Mouse (Mus musculus) olfactory bulb, adult 2 months (tissue): ENCODE results near the gene Ifnk. TPM values are rescaled to one million over a fixed set of nuclear protein-coding genes. Genes with fewer than 3 reads are reported as not detected.

Experiments used
- H3K27ac ChIP-seq: fragments of 200-500 bp; 2 replicates; pipeline ENCODE4 v1.5.1; 2012; ENCODE audit warnings: low read depth, low read length; ENCODE audit not compliant: insufficient read depth
- H3K4me1 ChIP-seq: fragments of 200-500 bp; 2 replicates; pipeline ENCODE4 v1.6.1; 2012; ENCODE audit warnings: low read length; ENCODE audit not compliant: control insufficient read depth, insufficient read depth
- H3K4me3 ChIP-seq: fragments of 200-500 bp; 2 replicates; pipeline ENCODE4 v1.5.1; 2012; ENCODE audit warnings: mild to moderate bottlenecking, low read depth, low read length, moderate library complexity; ENCODE audit not compliant: insufficient read depth
- CTCF ChIP-seq: fragments of 200-500 bp; IDR thresholded peaks from 2 replicates; pipeline ENCODE4 v1.5.1; 2012; ENCODE audit warnings: low read depth, mild to moderate bottlenecking, low read length, moderate library complexity; ENCODE audit not compliant: insufficient read depth
- POLR2A ChIP-seq: fragments of 200-500 bp; IDR thresholded peaks from 2 replicates; pipeline ENCODE4 v1.6.1; 2012; ENCODE audit warnings: mild to moderate bottlenecking, low read depth, low read length, moderate library complexity; ENCODE audit not compliant: insufficient read depth
- WGBS: fragments of 180-500 bp; shearing (Covaris S2); methylation state at CpG from one replicate; pipeline ENCODE4 v1.1.7; 2018; 5-methylcytosine and 5-hydroxymethylcytosine counted together
- polyA plus RNA-seq: library from polyadenylated mRNA; stranded (reverse); fragments of >200 nt; gene quantifications from 2 replicates; pipeline ENCODE4 v1.2.4, GENCODE M21; 2012; ENCODE audit warnings: low replicate concordance; ENCODE audit not compliant: missing spikeins, insufficient read depth, insufficient read length

Gene Ifnk
- polyA plus RNA-seq, 1 experiment: not detected

GRCm38 (mm10) chr4:35169571-35170125 is 17.8 kb downstream of the Ifnk start:
- Histone ChIP-seq H3K27ac (no peak overlapping the region), H3K4me3 (no peak overlapping the region), H3K4me1 (no peaks in the 10 kb centered on the region)
- WGBS: 44% methylated on average over 13 of the region's 13 CpGs
- no peak for TF ChIP-seq CTCF

GRCm38 (mm10) chr4:35172471-35172870 is 20.6 kb downstream of the Ifnk start:
- WGBS: 94% methylated on average over 2 of the region's 2 CpGs
- H3K4me1 ChIP-seq: no peaks in the 10 kb centered on the region
- H3K27ac ChIP-seq: no peak overlapping the region
- TF ChIP-seq POLR2A: no peak
- no peak for TF ChIP-seq CTCF
- no peak overlapping the region for H3K4me3 ChIP-seq

GRCm38 (mm10) chr4:35173551-35173950 is 21.7 kb downstream of the Ifnk start:
- Histone ChIP-seq H3K4me1 (no peaks in the 10 kb centered on the region), H3K27ac (no peak overlapping the region), H3K4me3 (no peak overlapping the region)
- 73% methylated on average over 1 of the region's 1 CpGs for WGBS
- TF ChIP-seq CTCF: no peak

GRCm38 (mm10) chr4:35175566-35175965 is 23.7 kb downstream of the Ifnk start:
- TF ChIP-seq POLR2A (no peak), CTCF (no peak)
- Histone ChIP-seq H3K4me1 (no peaks in the 10 kb centered on the region), H3K27ac (no peak overlapping the region), H3K4me3 (no peak overlapping the region)
- WGBS: 97% methylated on average over 2 of the region's 2 CpGs

- no peak for TF ChIP-seq CTCF
- TF ChIP-seq POLR2A: no peak
- 80% methylated on average over 12 of the region's 12 CpGs for WGBS
- H3K4me1 ChIP-seq: no peaks in the 10 kb centered on the region
- no peak overlapping the region for H3K4me3 ChIP-seq
- no peak overlapping the region for H3K27ac ChIP-seq
Measured at GRCm38 (mm10) chr4:35177926-35178645, 26.2 kb downstream of the Ifnk start.

- Histone ChIP-seq H3K27ac (no peak overlapping the region), H3K4me1 (no peaks in the 10 kb centered on the region), H3K4me3 (no peak overlapping the region)
- TF ChIP-seq POLR2A: no peak
- TF ChIP-seq CTCF: no peak
- WGBS: 95% methylated on average over 8 of the region's 8 CpGs
Measured at GRCm38 (mm10) chr4:35187617-35188326, 35.9 kb downstream of the Ifnk start.

GRCm38 (mm10) chr4:35189794-35190193 is 37.9 kb downstream of the Ifnk start:
- no peak overlapping the region for H3K4me3 ChIP-seq
- no peak overlapping the region for H3K27ac ChIP-seq
- H3K4me1 ChIP-seq: no peaks in the 10 kb centered on the region
- WGBS: 77% methylated on average over 5 of the region's 5 CpGs
- TF ChIP-seq POLR2A (no peak), CTCF (no peak)

GRCm38 (mm10) chr4:35192725-35193124 is 40.9 kb downstream of the Ifnk start:
- TF ChIP-seq CTCF: no peak
- Histone ChIP-seq H3K27ac (no peak overlapping the region), H3K4me1 (no peaks in the 10 kb centered on the region), H3K4me3 (no peak overlapping the region)
- 43% methylated on average over 7 of the region's 7 CpGs for WGBS

- Histone ChIP-seq H3K4me3 (no peak overlapping the region), H3K27ac (no peak overlapping the region), H3K4me1 (no peaks in the 10 kb centered on the region)
- 96% methylated on average over 5 of the region's 5 CpGs for WGBS
- no peak for TF ChIP-seq POLR2A
- TF ChIP-seq CTCF: no peak
Measured at GRCm38 (mm10) chr4:35201700-35202099, 49.8 kb downstream of the Ifnk start.

Other genes starting within 250 kb of the Ifnk start
- gene Mob3b, start 5.4 kb downstream of the Ifnk start, polyA plus RNA-seq: not detected in 2 replicates
- not detected in 2 replicates for gene C9orf72, start 74.1 kb downstream of the Ifnk start, polyA plus RNA-seq